Mouse (Mus musculus): ENCODE results near the gene Purb. TPM values are rescaled to one million over a fixed set of nuclear protein-coding genes. Genes with fewer than 3 reads are reported as not detected.
A peak's percentile ranks its signal among the peaks of the same experiment; 100 is the strongest.
"Not testable (repeated sequence)": the region's sequence is repeated elsewhere in the genome, so short reads cannot be mapped to it uniquely, and the experiment has no call there.

Purb gene
- polyA plus RNA-seq, 1 experiment from 2014 or later, result 17.9 TPM

DNA sequence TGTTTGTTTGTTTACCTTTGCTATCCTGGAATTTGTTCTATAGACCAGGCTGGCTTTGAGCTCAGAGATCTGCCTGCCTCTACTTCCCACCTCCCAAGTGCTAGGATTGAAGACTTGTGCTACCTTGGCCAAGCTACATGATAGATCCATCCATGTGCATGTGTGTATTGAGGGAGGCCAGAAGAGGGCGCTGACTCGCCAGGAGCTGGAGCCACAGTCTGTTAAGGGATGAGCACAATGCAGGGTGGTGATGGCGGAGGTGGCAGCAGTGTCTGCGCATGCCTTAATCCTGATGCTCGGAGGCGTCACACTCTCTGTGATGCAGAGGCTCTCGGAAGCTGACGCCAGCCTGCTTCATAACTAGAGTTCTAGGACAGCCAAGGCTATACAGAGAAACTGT, 39.3 kb downstream of the Purb start:
- 0 out of 2 replicates have a peak, but pooled peaks have one; percentile 27 for ATAC-seq (ENCODE audit: low FRiP score)
- no peaks in the 10 kb centered on the region for H3K4me1 ChIP-seq
- no peak overlapping the region for H3K27ac ChIP-seq
- H3K27me3 ChIP-seq, result no peaks in the 10 kb centered on the region
- H3K36me3 ChIP-seq (replicated peaks), result peaks cover 73% of the 10 kb centered on the region
- H3K4me2 ChIP-seq, result no peak overlapping the region
- H3K4me3 ChIP-seq (replicated peaks), result no peak overlapping the region
- no peak overlapping the region for H3K9ac ChIP-seq
- H3K9me3 ChIP-seq, result no peaks in the 10 kb centered on the region
- WGBS, result 67% methylated on average over 8 of the region's 8 CpGs

DNA sequence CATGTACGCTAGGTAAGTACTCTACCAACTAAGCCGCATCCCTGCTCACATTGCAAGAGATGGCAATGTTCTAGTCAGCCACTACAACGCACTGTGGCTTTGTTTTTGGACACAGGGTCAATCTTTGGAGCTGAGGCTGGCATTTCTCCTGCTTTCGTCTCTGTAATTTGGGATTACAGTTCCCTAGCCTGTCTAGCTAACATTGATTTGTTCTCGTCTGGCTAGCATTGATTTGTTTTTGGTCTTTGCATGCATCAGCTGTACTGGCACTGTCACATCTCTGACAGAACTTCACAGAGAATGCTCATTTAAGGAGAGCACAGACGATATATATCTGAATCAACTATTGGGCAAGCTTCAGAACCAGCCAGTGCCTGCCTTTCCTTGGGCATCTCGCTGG, 45.5 kb downstream of the Purb start:
- Histone ChIP-seq H3K4me2 (no peak overlapping the region), H3K27me3 (no peaks in the 10 kb centered on the region), H3K36me3 (replicated peaks) (peaks cover 98% of the 10 kb centered on the region), H3K4me3 (replicated peaks) (no peak overlapping the region), H3K4me1 (no peaks in the 10 kb centered on the region), H3K9me3 (no peaks in the 10 kb centered on the region), H3K27ac (no peak overlapping the region), H3K9ac (no peak overlapping the region)
- ATAC-seq (ENCODE audit: low FRiP score), result no peak
- WGBS, result 93% methylated on average over 7 of the region's 7 CpGs

DNA sequence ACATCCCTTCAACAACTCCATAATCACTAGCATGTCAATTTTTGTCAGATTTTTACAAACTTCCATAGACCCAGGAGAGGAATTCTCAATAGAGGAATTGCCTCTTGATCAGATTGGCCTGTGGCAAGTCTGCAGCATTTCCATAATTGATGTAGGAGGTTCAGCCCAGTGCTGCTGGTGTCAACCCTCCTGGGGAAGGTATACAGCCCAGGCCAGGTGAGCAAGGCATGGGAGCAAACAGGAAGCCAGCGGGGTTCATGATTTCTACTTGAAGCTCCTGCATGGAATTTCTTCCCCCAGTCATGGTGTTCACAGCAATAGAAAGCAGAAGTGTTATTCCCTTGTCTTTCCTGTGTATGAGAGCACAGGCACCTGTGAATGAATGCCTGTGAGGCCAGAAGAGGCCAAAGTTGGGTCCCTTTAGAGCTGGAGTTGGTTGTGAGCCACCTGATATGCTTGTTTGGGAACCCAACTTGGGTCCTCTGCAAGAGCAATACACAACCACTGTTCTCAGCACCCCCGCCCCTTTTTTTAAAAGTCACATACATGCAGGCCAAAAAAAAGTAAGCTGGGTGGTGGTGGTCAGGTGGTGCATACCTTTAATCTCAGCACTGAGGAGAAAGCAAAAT, 54.9 kb downstream of the Purb start:
- Histone ChIP-seq H3K36me3 (replicated peaks) (peaks cover 68% of the 10 kb centered on the region), H3K27ac (no peak overlapping the region)

DNA sequence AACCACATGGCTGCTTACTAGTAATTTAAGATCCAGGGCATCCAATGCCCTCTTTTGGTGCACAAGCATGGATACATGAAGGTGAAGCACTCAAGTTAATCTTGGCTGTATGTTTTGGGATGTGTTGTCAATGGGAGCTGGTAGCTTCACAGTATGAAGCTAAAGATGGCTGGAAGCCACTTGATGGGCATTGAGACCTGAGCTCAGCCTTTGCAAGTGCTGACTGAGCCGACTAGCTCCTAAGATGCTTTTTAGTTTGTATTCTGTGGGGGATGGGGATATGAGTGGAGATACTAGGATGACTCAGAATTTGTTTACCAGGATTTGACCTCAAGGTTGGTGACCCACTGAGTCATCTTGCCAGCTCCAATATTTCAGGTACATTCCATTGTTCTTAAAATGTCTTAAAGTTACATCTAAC, 55.4 kb downstream of the Purb start:
- 36% methylated on average over 1 of the region's 1 CpGs for WGBS
- Histone ChIP-seq H3K27ac (0 out of 2 replicates have a peak overlapping the region, but pooled peaks have one; percentile 19), H3K36me3 (replicated peaks) (peaks cover 65% of the 10 kb centered on the region), H3K9ac (no peak overlapping the region), H3K27me3 (no peaks in the 10 kb centered on the region), H3K9me3 (no peaks in the 10 kb centered on the region), H3K4me3 (replicated peaks) (no peak overlapping the region), H3K4me1 (peaks cover 21% of the 10 kb centered on the region), H3K4me2 (no peak overlapping the region)
- ATAC-seq (ENCODE audit: low FRiP score), result no peak

More for the DNA sequence above, 54.9 kb downstream of the Purb start:
- Histone ChIP-seq H3K4me1 (peaks cover 21% of the 10 kb centered on the region), H3K27me3 (no peaks in the 10 kb centered on the region), H3K4me2 (no peak overlapping the region), H3K9me3 (no peaks in the 10 kb centered on the region), H3K9ac (no peak overlapping the region), H3K4me3 (replicated peaks) (no peak overlapping the region)
- 87% methylated on average over 2 of the region's 2 CpGs for WGBS
- ATAC-seq (ENCODE audit: low FRiP score), result no peak

DNA sequence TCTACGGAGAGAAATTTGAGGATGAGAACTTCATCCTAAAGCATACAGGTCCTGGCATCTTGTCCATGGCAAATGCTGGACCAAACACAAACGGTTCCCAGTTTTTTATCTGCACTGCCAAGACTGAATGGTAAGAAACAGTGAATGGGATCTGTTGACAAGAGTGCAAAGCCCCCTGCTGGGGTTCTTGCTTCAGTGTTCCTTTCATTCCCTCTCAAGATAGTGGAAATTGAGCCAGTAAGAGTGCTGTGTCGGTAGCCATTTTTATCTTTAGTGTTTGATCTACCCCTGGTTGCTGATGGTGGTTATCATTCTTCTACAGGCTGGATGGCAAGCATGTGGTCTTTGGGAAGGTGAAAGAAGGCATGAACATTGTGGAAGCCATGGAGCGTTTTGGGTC, 56.6 kb downstream of the Purb start:
- not testable (repeated sequence) for H3K4me2 ChIP-seq; H3K27ac ChIP-seq; H3K27me3 ChIP-seq; H3K9ac ChIP-seq; ATAC-seq (ENCODE audit: low FRiP score); H3K4me3 ChIP-seq (replicated peaks); H3K9me3 ChIP-seq
- WGBS, result 61% methylated on average over 4 of the region's 4 CpGs
- Histone ChIP-seq H3K36me3 (replicated peaks) (peaks cover 57% of the 10 kb centered on the region), H3K4me1 (peaks cover 28% of the 10 kb centered on the region)

DNA sequence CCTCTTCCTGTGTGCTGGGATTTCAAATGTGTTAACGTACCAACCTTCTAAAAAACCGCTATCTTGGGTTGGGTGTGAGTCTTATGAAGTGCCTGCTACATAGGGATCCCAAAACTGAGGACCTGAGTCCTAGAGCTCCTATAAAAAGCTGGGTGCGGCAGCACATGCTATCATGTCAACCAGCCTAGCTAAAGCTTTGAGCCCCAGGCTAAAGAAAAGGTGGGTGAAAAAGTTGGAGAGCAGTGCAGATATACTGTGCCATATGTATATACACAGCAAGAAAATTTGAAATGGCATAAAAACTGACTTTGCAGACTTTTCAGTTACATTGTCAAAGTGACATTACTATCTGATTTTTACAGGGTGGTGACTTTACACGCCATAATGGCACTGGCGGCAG, 57.0 kb downstream of the Purb start:
- no peak for ATAC-seq (ENCODE audit: low FRiP score)
- H3K4me2 ChIP-seq, result peak overlapping the region; percentile 8; the same call in 1 of the 2 replicates
- H3K9ac ChIP-seq, result no peak overlapping the region
- H3K36me3 ChIP-seq (replicated peaks), result peaks cover 53% of the 10 kb centered on the region
- H3K4me1 ChIP-seq, result peaks cover 28% of the 10 kb centered on the region
- 88% methylated on average over 5 of the region's 5 CpGs for WGBS
- H3K27me3 ChIP-seq, result no peaks in the 10 kb centered on the region
- no peaks in the 10 kb centered on the region for H3K9me3 ChIP-seq
- H3K27ac ChIP-seq, result no peak overlapping the region
- H3K4me3 ChIP-seq (replicated peaks), result no peak overlapping the region

Small RNA genes within 50 kb of the gene (microRNA-seq; reads per million reads assigned to microRNA genes)
- not detected for gene Gm22123

Other genes with a start within 250 kb of the Purb start
- not detected in 2 replicates for gene Npc1l1, start 245.8 kb downstream of the Purb start, polyA plus RNA-seq (2016; fragmentation: Nextera tagmentation; extraction: Ambion mirVana)
- 97.4 TPM in 2 replicates for gene Ddx56, start 208.1 kb downstream of the Purb start, polyA plus RNA-seq (2016; fragmentation: Nextera tagmentation; extraction: Ambion mirVana)
- gene Tmed4, start 201.0 kb downstream of the Purb start, polyA plus RNA-seq (2016; fragmentation: Nextera tagmentation; extraction: Ambion mirVana), result 151 TPM in 2 replicates
- gene Ogdh, start 184.3 kb downstream of the Purb start, polyA plus RNA-seq (2016; fragmentation: Nextera tagmentation; extraction: Ambion mirVana), result 87.7 and 96.4 TPM in 2 replicates
- 22.8 and 26.0 TPM in 2 replicates for gene Zmiz2, start 86.8 kb downstream of the Purb start, polyA plus RNA-seq (2016; fragmentation: Nextera tagmentation; extraction: Ambion mirVana)
- 4,594 and 4,665 TPM in 2 replicates for gene Ppia, start 60.5 kb downstream of the Purb start, polyA plus RNA-seq (2016; fragmentation: Nextera tagmentation; extraction: Ambion mirVana)
- 853 and 916 TPM in 2 replicates for gene H2afv, start 31.5 kb downstream of the Purb start, polyA plus RNA-seq (2016; fragmentation: Nextera tagmentation; extraction: Ambion mirVana)
- 0.31 and 0.63 TPM in 2 replicates for gene Myo1g, start 45.0 kb upstream of the Purb start, polyA plus RNA-seq (2016; fragmentation: Nextera tagmentation; extraction: Ambion mirVana)
- gene Ccm2, start 71.0 kb upstream of the Purb start, polyA plus RNA-seq (2016; fragmentation: Nextera tagmentation; extraction: Ambion mirVana), result 89.9 and 90.7 TPM in 2 replicates
- gene Nacad, start 130.1 kb upstream of the Purb start, polyA plus RNA-seq (2016; fragmentation: Nextera tagmentation; extraction: Ambion mirVana), result 56.3 and 63.2 TPM in 2 replicates
- gene Tbrg4, start 150.2 kb upstream of the Purb start, polyA plus RNA-seq (2016; fragmentation: Nextera tagmentation; extraction: Ambion mirVana), result 46.7 and 48.7 TPM in 2 replicates
- gene Wap, start 162.7 kb upstream of the Purb start, polyA plus RNA-seq (2016; fragmentation: Nextera tagmentation; extraction: Ambion mirVana), result not detected in 2 replicates
- gene Ramp3, start 182.6 kb upstream of the Purb start, polyA plus RNA-seq (2016; fragmentation: Nextera tagmentation; extraction: Ambion mirVana), result 2.5 and 3.1 TPM in 2 replicates

Measured in forebrain, embryonic 12.5 days (tissue).